ENCODE assay signal across 16 mouse cellular contexts in the genomic region with DNA sequence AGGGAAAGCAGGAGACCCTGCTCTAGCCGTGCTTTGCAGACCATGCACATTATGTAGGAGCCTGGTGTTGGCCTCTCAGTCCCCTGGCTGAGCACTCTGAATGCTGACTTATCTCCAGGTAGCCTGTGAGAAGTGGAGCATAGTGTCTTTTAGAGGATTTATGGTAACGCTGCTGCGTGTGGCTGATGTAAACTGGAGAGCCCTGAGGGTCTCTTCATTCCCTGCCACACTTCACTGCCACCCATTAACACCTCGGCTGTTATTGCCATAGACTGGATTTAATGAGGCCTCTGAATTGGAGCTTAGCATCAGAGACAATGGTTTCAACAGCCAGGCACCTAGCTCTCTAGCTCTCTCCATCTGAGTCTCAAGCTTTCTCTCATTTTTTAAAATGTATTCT.
DNase-seq lines count a peak whose midpoint lies in the region; ATAC-seq lines count a peak whose summit lies in the region.
"Had no signal": no experiment of that assay in that cellular context is flagged by ENCODE, and none has a peak within 500 bp of the region (broad histone marks: within the 10 kb centered on the region; RNA-seq: fewer than 3 reads in every experiment).

No protein-coding gene starts in this region.

- H3K4me3 ChIP-seq in neural tube, embryonic 11.5 days (ENCODE audit: low read depth, low read length): no peak overlapping the region
- H3K4me3 ChIP-seq in midbrain, embryonic 12.5 days: no peak overlapping the region
- H3K4me3 ChIP-seq in neural tube, embryonic 15.5 days (replicated peaks): no peak overlapping the region
- H3K4me3 ChIP-seq: limb, embryonic 12.5 days; liver, embryonic 15.5 days had no signal

- 0 out of 2 replicates have a peak overlapping the region, but pooled peaks have one; percentile 17 for H3K27ac ChIP-seq in neural tube, embryonic 11.5 days (ENCODE audit: low read depth, low read length)
- peak overlapping the region; percentile 69 for H3K27ac ChIP-seq in midbrain, embryonic 12.5 days (replicated peaks)
- peak overlapping the region; percentile 75 for H3K27ac ChIP-seq in neural tube, embryonic 15.5 days (replicated peaks)
- H3K27ac ChIP-seq: limb, embryonic 12.5 days; liver, embryonic 15.5 days had no signal

- no peak for DNase-seq in neural tube, embryonic 11.5 days (ENCODE audit: low spot score)
- no peak for DNase-seq in neural tube, embryonic 10.5 days (ENCODE audit: extremely low spot score, low spot score)
- peak; percentile 70 for DNase-seq in forelimb bud, embryonic 11.5 days (ENCODE audit: low read depth, low spot score)
- DNase-seq in thymus, postnatal 0 days (ENCODE audit: low spot score): no peak
- no peak for DNase-seq in testis, postnatal 14 days (ENCODE audit: low spot score)
- DNase-seq in thymus, postnatal 36 days: no peak
- DNase-seq: cerebellum, adult 11 months; cerebellum, postnatal 36 days; kidney, adult 11 months; kidney, postnatal 25 days; lung, postnatal 10 days; thymus, adult 2 months had no signal

- H3K27me3 ChIP-seq in neural tube, embryonic 11.5 days (ENCODE audit: control insufficient read depth, insufficient read depth, low read length): no peaks in the 10 kb centered on the region
- no peaks in the 10 kb centered on the region for H3K27me3 ChIP-seq in midbrain, embryonic 12.5 days
- no peaks in the 10 kb centered on the region for H3K27me3 ChIP-seq in neural tube, embryonic 15.5 days (replicated peaks)
- H3K27me3 ChIP-seq: liver, embryonic 15.5 days had no signal

- no peak overlapping the region for H3K9ac ChIP-seq in neural tube, embryonic 11.5 days (ENCODE audit: low read length)
- H3K9ac ChIP-seq in midbrain, embryonic 12.5 days (replicated peaks): no peak overlapping the region
- H3K9ac ChIP-seq in neural tube, embryonic 15.5 days (replicated peaks): 0 out of 2 replicates have a peak overlapping the region, but pooled peaks have one; percentile 1
- H3K9ac ChIP-seq: limb, embryonic 12.5 days; liver, embryonic 15.5 days had no signal

- H3K36me3 ChIP-seq in neural tube, embryonic 11.5 days (ENCODE audit: control insufficient read depth, insufficient read depth, low read length): no peaks in the 10 kb centered on the region
- H3K36me3 ChIP-seq in midbrain, embryonic 12.5 days: no peaks in the 10 kb centered on the region
- no peaks in the 10 kb centered on the region for H3K36me3 ChIP-seq in neural tube, embryonic 15.5 days
- H3K36me3 ChIP-seq: limb, embryonic 12.5 days; liver, embryonic 15.5 days had no signal

- H3K4me2 ChIP-seq in neural tube, embryonic 11.5 days (ENCODE audit: low read depth): no peak overlapping the region
- no peak overlapping the region for H3K4me2 ChIP-seq in midbrain, embryonic 12.5 days (replicated peaks)
- no peak overlapping the region for H3K4me2 ChIP-seq in neural tube, embryonic 15.5 days
- H3K4me2 ChIP-seq: limb, embryonic 12.5 days; liver, embryonic 15.5 days had no signal

- H3K9me3 ChIP-seq in neural tube, embryonic 11.5 days (ENCODE audit: control insufficient read depth, low read length): no peaks in the 10 kb centered on the region
- no peaks in the 10 kb centered on the region for H3K9me3 ChIP-seq in midbrain, embryonic 12.5 days
- no peaks in the 10 kb centered on the region for H3K9me3 ChIP-seq in neural tube, embryonic 15.5 days (replicated peaks)
- H3K9me3 ChIP-seq: limb, embryonic 12.5 days; liver, embryonic 15.5 days had no signal

- peak; percentile 38; the same call in 1 of the 2 replicates for ATAC-seq in neural tube, embryonic 11.5 days (ENCODE audit: insufficient read depth, low FRiP score, low TSS enrichment)
- ATAC-seq in midbrain, embryonic 12.5 days (ENCODE audit: low FRiP score, low read depth): peak; percentile 47; the same call in 1 of the 2 replicates
- peak; percentile 58 for ATAC-seq in neural tube, embryonic 15.5 days (ENCODE audit: low FRiP score)

- WGBS in neural tube, embryonic 11.5 days: 16% methylated on average over 4 of the region's 4 CpGs
- 14% methylated on average over 4 of the region's 4 CpGs for WGBS in midbrain, embryonic 12.5 days
- 3% methylated on average over 4 of the region's 4 CpGs for WGBS in neural tube, embryonic 15.5 days

- H3K4me1 ChIP-seq in neural tube, embryonic 11.5 days (ENCODE audit: control insufficient read depth, insufficient read depth, low read length): peaks cover 2% of the 10 kb centered on the region; the same call in 1 of the 2 replicates
- peaks cover 9% of the 10 kb centered on the region for H3K4me1 ChIP-seq in midbrain, embryonic 12.5 days
- peaks cover 25% of the 10 kb centered on the region for H3K4me1 ChIP-seq in neural tube, embryonic 15.5 days
- H3K4me1 ChIP-seq: liver, embryonic 15.5 days had no signal

Comparison
In these comparisons a context has a peak if more than half of its experiments do, and no peak if none do; other contexts are left out.
1. H3K27ac ChIP-seq: peak in every context shown above with its lines; median percentile 75 in neural tube, embryonic 15.5 days; 69 in midbrain, embryonic 12.5 days; 17 in neural tube, embryonic 11.5 days.